Mouse (Mus musculus): ENCODE results near the gene 1810010H24Rik. TPM values are rescaled to one million over a fixed set of nuclear protein-coding genes. Genes with fewer than 3 reads are reported as not detected.
"Not testable (repeated sequence)": the region's sequence is repeated elsewhere in the genome, so short reads cannot be mapped to it uniquely, and the experiment has no call there.

1810010H24Rik gene
- polyA plus RNA-seq, 1 experiment, result not detected

DNA sequence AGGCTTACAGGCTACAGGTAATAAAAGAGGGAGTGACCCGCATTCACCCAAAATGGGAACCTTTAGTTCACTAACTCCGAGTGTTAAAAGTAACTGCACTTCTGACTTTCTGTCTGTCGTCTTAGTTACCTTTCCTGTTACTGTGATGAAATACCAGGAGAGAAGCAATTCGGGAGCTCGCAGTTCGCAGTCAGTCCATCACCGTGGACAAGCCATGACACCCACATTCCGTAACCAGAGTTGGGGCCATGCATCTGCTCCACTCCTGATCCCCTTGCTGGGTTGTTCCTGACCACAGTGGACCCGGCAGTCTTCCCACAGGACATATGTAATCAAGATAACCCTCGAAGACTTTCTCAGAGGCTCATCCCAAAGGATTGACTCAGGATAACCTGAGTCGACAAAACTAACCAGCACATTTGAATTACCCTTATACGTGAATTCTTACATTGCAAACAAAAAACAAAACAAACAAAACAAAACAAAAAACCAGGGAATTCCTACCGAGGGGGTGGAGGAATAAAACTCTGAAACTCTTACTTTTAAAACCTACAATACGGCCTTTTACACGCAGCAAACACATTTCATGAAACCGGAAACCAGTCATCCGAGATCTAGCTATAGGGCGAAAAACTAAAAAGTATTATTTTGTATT is 13.7 kb upstream of the 1810010H24Rik start:
- TF ChIP-seq POLR2A (IDR thresholded peaks at IDR 0.05; ENCODE audit: insufficient read depth, low read depth, low read length), result no peak
- TF ChIP-seq CTCF (IDR thresholded peaks at IDR 0.05; ENCODE audit: insufficient read depth, low read depth, low read length), result no peak
- peak overlapping the region; percentile 71 for H3K27ac ChIP-seq (ENCODE audit: insufficient read depth, low read depth, low read length)
- H3K4me3 ChIP-seq (ENCODE audit: insufficient read depth, low read depth, low read length), result peak overlapping the region; percentile 64
- 33% methylated on average over 18 of the region's 18 CpGs for WGBS
- H3K4me1 ChIP-seq (ENCODE audit: control insufficient read depth, insufficient read depth, low read length), result peaks cover 4% of the 10 kb centered on the region; the same call in 1 of the 2 replicates

DNA sequence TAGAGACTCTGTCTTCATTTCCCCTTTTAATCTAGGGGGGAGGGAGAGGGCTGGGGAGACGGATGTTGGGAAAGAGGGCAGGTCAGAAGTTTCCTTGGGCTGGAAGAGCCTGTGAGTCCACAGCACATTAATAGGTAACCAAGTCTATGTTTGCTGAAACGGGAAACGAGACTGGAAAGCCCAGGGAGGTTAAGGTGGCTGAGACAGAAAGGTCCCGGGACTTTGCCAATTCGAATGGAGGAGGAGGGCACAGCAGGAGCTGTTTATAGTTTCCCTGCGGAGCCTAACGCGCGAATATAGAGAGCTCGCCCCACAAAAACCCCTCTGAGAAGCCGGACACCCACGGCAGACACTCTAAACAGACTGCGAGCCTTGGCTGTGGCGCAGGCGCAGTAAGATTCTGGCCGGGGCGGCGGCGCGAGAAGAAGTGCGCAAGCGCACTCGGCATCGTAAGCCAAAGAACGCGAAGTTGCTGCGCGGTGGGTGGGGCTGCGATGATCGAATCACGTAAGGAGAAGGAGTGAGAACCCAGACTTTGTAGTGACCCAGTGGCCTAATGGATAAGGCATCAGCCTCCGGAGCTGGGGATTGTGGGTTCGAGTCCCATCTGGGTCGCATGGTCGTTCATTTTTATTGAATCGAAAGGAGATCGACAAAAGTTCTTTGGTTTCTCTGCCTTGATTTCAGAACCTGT is 13.0 kb upstream of the 1810010H24Rik start:
- Histone ChIP-seq H3K4me1 (ENCODE audit: control insufficient read depth, insufficient read depth, low read length) (peaks cover 4% of the 10 kb centered on the region; the same call in 1 of the 2 replicates), H3K4me3 (ENCODE audit: insufficient read depth, low read depth, low read length) (peak overlapping the region; percentile 64), H3K27ac (ENCODE audit: insufficient read depth, low read depth, low read length) (peak overlapping the region; percentile 71)
- TF ChIP-seq CTCF (IDR thresholded peaks at IDR 0.05; ENCODE audit: insufficient read depth, low read depth, low read length) (no peak), POLR2A (IDR thresholded peaks at IDR 0.05; ENCODE audit: insufficient read depth, low read depth, low read length) (peak; percentile 96)
- under 1% methylated on average over 37 of the region's 37 CpGs for WGBS

DNA sequence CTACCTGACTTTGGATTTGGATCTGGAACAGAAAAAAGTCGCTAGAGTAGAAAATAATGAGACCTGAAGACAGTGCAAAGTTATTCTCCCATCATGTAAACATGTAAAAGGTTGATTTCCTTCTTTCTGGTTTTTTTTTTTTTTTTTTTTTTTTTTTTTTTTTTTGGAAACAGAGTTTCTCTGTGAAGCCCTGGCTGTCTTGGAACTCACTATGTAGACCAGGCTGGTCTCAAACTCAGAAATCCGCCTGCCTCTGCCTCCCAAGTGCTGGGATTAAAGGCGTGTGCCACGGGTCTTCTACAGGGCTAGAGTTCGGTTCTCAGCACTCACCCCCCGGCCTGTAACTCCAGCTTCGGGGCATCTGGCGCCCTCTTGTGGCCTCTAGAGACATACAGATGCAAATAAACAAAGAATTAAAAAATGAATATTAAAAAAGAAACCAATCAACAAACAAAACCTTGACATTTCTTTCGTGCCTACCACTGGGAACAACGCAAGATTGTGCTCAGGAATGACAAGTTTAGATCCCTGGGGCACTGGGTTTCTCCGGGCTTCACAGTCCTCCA is 11.4 kb upstream of the 1810010H24Rik start:
- H3K4me1 ChIP-seq (ENCODE audit: control insufficient read depth, insufficient read depth, low read length), result peaks cover 4% of the 10 kb centered on the region; the same call in 1 of the 2 replicates
- no peak overlapping the region for H3K4me3 ChIP-seq (ENCODE audit: insufficient read depth, low read depth, low read length)
- no peak overlapping the region for H3K27ac ChIP-seq (ENCODE audit: insufficient read depth, low read depth, low read length)
- 80% methylated on average over 11 of the region's 11 CpGs for WGBS
- no peak for TF ChIP-seq POLR2A (IDR thresholded peaks at IDR 0.05; ENCODE audit: insufficient read depth, low read depth, low read length)
- no peak for TF ChIP-seq CTCF (IDR thresholded peaks at IDR 0.05; ENCODE audit: insufficient read depth, low read depth, low read length)

GRCm38 (mm10) chr11:107014597-107015309 is 10.7 kb upstream of the 1810010H24Rik start:
- Histone ChIP-seq H3K4me3 (ENCODE audit: insufficient read depth, low read depth, low read length) (no peak overlapping the region), H3K4me1 (ENCODE audit: control insufficient read depth, insufficient read depth, low read length) (peaks cover 4% of the 10 kb centered on the region; the same call in 1 of the 2 replicates), H3K27ac (ENCODE audit: insufficient read depth, low read depth, low read length) (no peak overlapping the region)
- TF ChIP-seq CTCF (IDR thresholded peaks at IDR 0.05; ENCODE audit: insufficient read depth, low read depth, low read length) (no peak), POLR2A (IDR thresholded peaks at IDR 0.05; ENCODE audit: insufficient read depth, low read depth, low read length) (no peak)
- 42% methylated on average over 14 of the region's 14 CpGs for WGBS

DNA sequence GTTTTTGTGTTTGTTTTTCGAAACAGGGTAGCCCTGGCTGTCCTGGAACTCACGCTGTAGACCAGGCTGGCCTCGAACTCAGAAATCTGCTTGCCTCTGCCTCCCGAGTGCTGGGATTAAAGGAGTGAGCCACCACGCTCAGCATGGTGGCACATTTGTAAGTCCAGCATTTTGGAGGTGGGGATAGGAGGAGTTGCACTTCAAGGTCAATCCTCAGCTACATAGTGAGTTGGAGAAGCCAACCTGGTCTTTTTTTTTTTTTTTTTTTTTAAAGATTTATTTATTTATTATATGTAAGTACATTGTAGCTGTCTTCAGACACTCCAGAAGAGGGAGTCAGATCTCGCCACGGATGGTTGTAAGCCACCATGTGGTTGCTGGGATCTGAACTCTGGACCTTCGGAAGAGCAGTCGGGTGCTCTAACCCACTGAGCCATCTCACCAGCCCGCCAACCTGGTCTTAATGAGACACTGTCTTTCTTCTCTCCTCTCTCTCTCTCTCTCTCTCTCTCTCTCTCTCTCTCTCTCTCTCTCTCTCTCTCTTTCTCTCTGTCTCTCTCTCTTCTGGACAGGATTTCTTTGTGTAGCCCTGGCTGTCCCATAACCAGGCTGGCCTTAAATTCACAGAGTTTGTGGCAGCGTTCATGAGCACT is 9.8 kb upstream of the 1810010H24Rik start:
- 80% methylated on average over 11 of the region's 11 CpGs for WGBS

GRCm38 (mm10) chr11:107016893-107017292 is 8.6 kb upstream of the 1810010H24Rik start:
- Histone ChIP-seq H3K4me1 (ENCODE audit: control insufficient read depth, insufficient read depth, low read length) (0 out of 2 replicates have a peak, but pooled peaks cover 2% of the 10 kb centered on the region), H3K27ac (ENCODE audit: insufficient read depth, low read depth, low read length) (no peak overlapping the region), H3K4me3 (ENCODE audit: insufficient read depth, low read depth, low read length) (no peak overlapping the region)
- 45% methylated on average over 1 of the region's 1 CpGs for WGBS
- TF ChIP-seq CTCF (IDR thresholded peaks at IDR 0.05; ENCODE audit: insufficient read depth, low read depth, low read length), result no peak
- no peak for TF ChIP-seq POLR2A (IDR thresholded peaks at IDR 0.05; ENCODE audit: insufficient read depth, low read depth, low read length)

More for the DNA sequence above, 9.8 kb upstream of the 1810010H24Rik start:
- H3K4me1 ChIP-seq (ENCODE audit: control insufficient read depth, insufficient read depth, low read length); H3K27ac ChIP-seq (ENCODE audit: insufficient read depth, low read depth, low read length); H3K4me3 ChIP-seq (ENCODE audit: insufficient read depth, low read depth, low read length): not testable (repeated sequence)

- 61% methylated on average over 6 of the region's 6 CpGs for WGBS
- Histone ChIP-seq H3K27ac (ENCODE audit: insufficient read depth, low read depth, low read length) (no peak overlapping the region), H3K4me1 (ENCODE audit: control insufficient read depth, insufficient read depth, low read length) (0 out of 2 replicates have a peak, but pooled peaks cover 2% of the 10 kb centered on the region), H3K4me3 (ENCODE audit: insufficient read depth, low read depth, low read length) (no peak overlapping the region)
- TF ChIP-seq CTCF (IDR thresholded peaks at IDR 0.05; ENCODE audit: insufficient read depth, low read depth, low read length), result no peak
These were observed 8.1 kb upstream of the 1810010H24Rik start for GRCm38 (mm10) chr11:107017339-107017886.

DNA sequence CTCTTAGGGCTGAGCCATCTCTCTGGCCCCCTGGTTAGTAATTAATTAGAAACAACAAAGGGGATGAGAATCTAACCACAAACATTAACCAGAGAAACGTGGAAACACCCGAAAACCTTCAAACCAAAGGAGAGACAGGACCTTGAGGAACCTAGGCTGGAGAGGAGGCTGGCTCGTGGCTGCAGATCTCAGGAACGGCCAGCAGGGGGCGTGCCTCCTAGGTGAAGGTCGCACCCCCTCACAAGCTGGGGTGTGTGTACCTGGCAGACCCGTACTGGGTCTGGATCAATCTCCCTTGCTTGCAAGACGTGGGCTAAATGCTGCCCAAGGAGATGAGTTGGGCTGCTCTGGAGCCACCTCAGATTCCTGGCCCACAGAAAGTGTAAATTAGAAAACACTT is 6.9 kb upstream of the 1810010H24Rik start:
- no peak overlapping the region for H3K27ac ChIP-seq (ENCODE audit: insufficient read depth, low read depth, low read length)
- 34% methylated on average over 8 of the region's 8 CpGs for WGBS
- no peak overlapping the region for H3K4me3 ChIP-seq (ENCODE audit: insufficient read depth, low read depth, low read length)
- 0 out of 2 replicates have a peak, but pooled peaks cover 2% of the 10 kb centered on the region for H3K4me1 ChIP-seq (ENCODE audit: control insufficient read depth, insufficient read depth, low read length)
- TF ChIP-seq POLR2A (IDR thresholded peaks at IDR 0.05; ENCODE audit: insufficient read depth, low read depth, low read length) (no peak), CTCF (IDR thresholded peaks at IDR 0.05; ENCODE audit: insufficient read depth, low read depth, low read length) (peak; percentile 39; the same call in 1 of the 2 replicates)
